Mouse (Mus musculus) kidney, embryonic 14.5 days (tissue): ENCODE results near the gene Olfr293. TPM values are rescaled to one million over a fixed set of nuclear protein-coding genes. Genes with fewer than 3 reads are reported as not detected.

ENCODE experiments used
- ATAC-seq: fragments of 200-750 bp; cut with Nextera tagmentation; 2 replicates; pipeline ENCODE4 v1.8.0; 2017; ENCODE audit warnings: moderate number of reproducible peaks, mild to moderate bottlenecking, moderate TSS enrichment, moderate library complexity; ENCODE audit not compliant: low FRiP score, low TSS enrichment
- H3K27ac ChIP-seq: fragments of 300-500 bp; sonication (generic); 2 replicates; pipeline ENCODE4 v1.5.1; 2014; ENCODE audit warnings: low read depth, mild to moderate bottlenecking, low read length, moderate library complexity, mixed read lengths
- H3K27me3 ChIP-seq: fragments of 300-500 bp; sonication (generic); 2 replicates; pipeline ENCODE4 v1.6.1; 2014; ENCODE audit warnings: mild to moderate bottlenecking, low read length; ENCODE audit not compliant: control insufficient read depth, insufficient read depth
- H3K36me3 ChIP-seq: fragments of 300-500 bp; sonication (generic); 2 replicates; pipeline ENCODE4 v1.6.1; 2014; ENCODE audit warnings: low read length, mixed read lengths; ENCODE audit not compliant: control insufficient read depth, insufficient read depth
- H3K4me1 ChIP-seq: fragments of 300-500 bp; sonication (generic); 2 replicates; pipeline ENCODE4 v1.6.1; 2014; ENCODE audit warnings: low read length, mixed read lengths; ENCODE audit not compliant: control insufficient read depth, insufficient read depth
- H3K4me2 ChIP-seq: fragments of 300-500 bp; sonication (generic); replicated peaks from 2 replicates; pipeline ENCODE4 v1.6.1; 2014; ENCODE audit warnings: low read depth, mild to moderate bottlenecking, low read length
- H3K4me3 ChIP-seq: fragments of 300-500 bp; sonication (generic); 2 replicates; pipeline ENCODE4 v1.5.1; 2014; ENCODE audit warnings: mild to moderate bottlenecking, low read length
- H3K9ac ChIP-seq: fragments of 300-500 bp; sonication (generic); 2 replicates; pipeline ENCODE4 v1.6.1; 2014; ENCODE audit warnings: low read depth, mild to moderate bottlenecking, low read length, moderate library complexity
- H3K9me3 ChIP-seq: fragments of 300-500 bp; sonication (generic); 2 replicates; pipeline ENCODE4 v1.6.1; 2016; ENCODE audit warnings: low read length; ENCODE audit not compliant: control insufficient read depth
- WGBS: fragments of 180-500 bp; shearing (Covaris S2); extraction: QIAGEN DNeasy Blood & Tissue Kit; methylation state at CpG from one replicate; pipeline ENCODE4 v1.1.7; 2014; 5-methylcytosine and 5-hydroxymethylcytosine counted together
- polyA plus RNA-seq: library from polyadenylated mRNA; unstranded; fragments of >200 nt; fragmentation: Nextera tagmentation; extraction: Ambion mirVana; gene quantifications from 2 replicates; pipeline ENCODE4 v1.2.1, GENCODE M21; 2014

Gene Olfr293
- not detected in 2 replicates for polyA plus RNA-seq

- H3K27ac ChIP-seq: no peak within 1 kb of the TSS
- H3K9ac ChIP-seq: no peak within 1 kb of the TSS
- no peak within 1 kb of the TSS for H3K4me2 ChIP-seq
- no peak within 1 kb of the TSS for H3K4me3 ChIP-seq
- H3K27me3 ChIP-seq: no peaks in the 10 kb centered on the region
- H3K9me3 ChIP-seq: no peaks in the 10 kb centered on the region
- H3K36me3 ChIP-seq: no peaks in the 10 kb centered on the region
- H3K4me1 ChIP-seq: no peaks in the 10 kb centered on the region
- WGBS: 94% methylated on average over 4 of the region's 4 CpGs
- ATAC-seq: no peak
Observed at GRCm38 (mm10) chr7:86648761-86649160, at the start of gene Olfr293. Gene Olfr293 (plus strand): TSS chr7:86649061.

DNA sequence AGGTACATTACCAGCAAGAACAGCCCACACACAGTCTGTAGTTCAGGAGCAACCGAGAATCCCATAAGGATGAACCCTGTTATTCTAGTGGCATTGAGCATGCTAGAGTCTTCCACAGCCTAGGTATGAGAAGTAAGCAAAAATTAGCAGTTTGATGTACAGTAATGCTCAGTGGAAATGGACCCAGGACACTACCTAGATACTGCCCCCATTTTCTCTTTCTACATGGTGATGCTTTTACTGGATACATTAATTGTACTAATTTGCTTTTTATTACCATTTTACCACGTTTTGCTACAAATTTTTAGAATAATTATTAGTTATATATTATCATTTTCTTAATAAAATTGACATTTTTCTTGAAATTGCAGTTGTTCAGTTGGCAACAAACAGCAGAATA is 32.3 kb upstream of the Olfr293 start, which contains the start of gene Olfr294:
Olfr294 (minus strand) TSS at position 101 of the 400 bp plus-strand sequence.
- no peak within 1 kb of the TSS for H3K27ac ChIP-seq
- H3K9me3 ChIP-seq: no peaks in the 10 kb centered on the region
- no peak for ATAC-seq
- H3K27me3 ChIP-seq: no peaks in the 10 kb centered on the region
- no peak within 1 kb of the TSS for H3K4me3 ChIP-seq
- WGBS: 58% methylated on average over 2 of the region's 2 CpGs
- no peaks in the 10 kb centered on the region for H3K36me3 ChIP-seq
- no peak within 1 kb of the TSS for H3K4me2 ChIP-seq
- H3K9ac ChIP-seq: no peak within 1 kb of the TSS
- no peaks in the 10 kb centered on the region for H3K4me1 ChIP-seq

DNA sequence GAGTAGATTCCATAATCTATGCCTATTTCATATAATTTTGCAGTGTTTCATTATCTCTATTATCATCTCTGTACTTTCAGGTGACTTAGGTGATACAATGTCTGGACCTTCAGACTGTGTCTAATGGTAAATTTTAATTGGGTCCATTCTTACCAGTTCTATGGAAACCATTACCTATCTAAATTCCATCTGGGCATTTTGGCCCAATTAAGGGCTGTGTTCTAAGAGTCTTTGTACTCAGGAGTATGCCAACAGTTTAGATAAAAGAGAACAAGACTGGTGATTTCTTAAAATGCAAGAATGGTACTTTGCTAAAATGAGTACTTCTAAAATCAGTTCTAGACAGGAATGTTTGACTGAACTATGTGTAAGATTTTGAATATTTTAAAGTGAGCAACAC is 39.2 kb downstream of the Olfr293 start, which contains the start of gene Olfr292:
Olfr292 (plus strand) TSS at position 301 of the 400 bp plus-strand sequence.
- no peaks in the 10 kb centered on the region for H3K4me1 ChIP-seq
- H3K27ac ChIP-seq: no peak within 1 kb of the TSS
- H3K4me3 ChIP-seq: no peak within 1 kb of the TSS
- no peak within 1 kb of the TSS for H3K4me2 ChIP-seq
- no peaks in the 10 kb centered on the region for H3K9me3 ChIP-seq
- no peaks in the 10 kb centered on the region for H3K36me3 ChIP-seq
- ATAC-seq: no peak
- H3K9ac ChIP-seq: no peak within 1 kb of the TSS
- H3K27me3 ChIP-seq: no peaks in the 10 kb centered on the region

Other genes with a start within 250 kb of the Olfr293 start
- gene Olfr301, start 245.2 kb upstream of the Olfr293 start, polyA plus RNA-seq: not detected in 2 replicates
- gene Olfr299, start 189.1 kb upstream of the Olfr293 start, polyA plus RNA-seq: not detected in 2 replicates
- not detected in 2 replicates for gene Olfr298, start 156.6 kb upstream of the Olfr293 start, polyA plus RNA-seq
- gene Olfr297, start 129.1 kb upstream of the Olfr293 start, polyA plus RNA-seq: not detected in 2 replicates
- gene Olfr295, start 65.2 kb upstream of the Olfr293 start, polyA plus RNA-seq: not detected in 2 replicates
- not detected in 2 replicates for gene Olfr294, start 32.4 kb upstream of the Olfr293 start, polyA plus RNA-seq
- gene Olfr292, start 39.3 kb downstream of the Olfr293 start, polyA plus RNA-seq: not detected in 2 replicates
- 0.08 and 0.10 TPM in 2 replicates for gene Folh1, start 126.9 kb downstream of the Olfr293 start, polyA plus RNA-seq
- gene Vmn2r77, start 146.0 kb downstream of the Olfr293 start, polyA plus RNA-seq: not detected in 2 replicates